Mouse (Mus musculus): ENCODE measurements around the gene Gemin5. TPM values are rescaled to one million over a fixed set of nuclear protein-coding genes. Genes with fewer than 3 reads are reported as not detected.
"Not testable (repeated sequence)": the region's sequence is repeated elsewhere in the genome, so short reads cannot be mapped to it uniquely, and the experiment has no call there.

Gene Gemin5
- total RNA-seq (2021), result 10 to 100 TPM; 21.1 to 32.0 TPM
- long read RNA-seq, experiment 1, full-length matches to known transcripts, result 2 of 19 reads
- long read RNA-seq, experiment 1, partial matches to known transcripts, result 10 of 19 reads
- long read RNA-seq, experiment 1, other reads (novel, unspliced or antisense), result 7 of 19 reads
- long read RNA-seq, experiment 2, full-length matches to known transcripts, result 4 of 14 reads
- long read RNA-seq, experiment 2, partial matches to known transcripts, result 6 of 14 reads
- long read RNA-seq, experiment 2, other reads (novel, unspliced or antisense), result 4 of 14 reads

- peak; percentile 87 to 91 for DNase-seq
These were observed at the start of gene Gemin5 for GRCm38 (mm10) chr11:58168167-58168915. TSS of gene Gemin5 (minus strand) at chr11:58168539.

- no peak for DNase-seq
These were observed 48.5 kb upstream of the Gemin5 start for GRCm38 (mm10) chr11:58216823-58217222.

- DNase-seq, result no peak
These were observed 47.5 kb upstream of the Gemin5 start for GRCm38 (mm10) chr11:58215814-58216213.

GRCm38 (mm10) chr11:58215049-58215430 lies 46.7 kb upstream of the Gemin5 start:
- not testable (repeated sequence) for DNase-seq

- DNase-seq, result peak; percentile 91 to 95
These were observed 46.2 kb upstream of the Gemin5 start for GRCm38 (mm10) chr11:58214391-58215048.

- no peak for DNase-seq
These were observed 45.5 kb upstream of the Gemin5 start for GRCm38 (mm10) chr11:58213673-58214342.

GRCm38 (mm10) chr11:58211682-58212067 lies 43.3 kb upstream of the Gemin5 start:
- no peak for DNase-seq

GRCm38 (mm10) chr11:58211062-58211681 lies 42.8 kb upstream of the Gemin5 start:
- no peak for DNase-seq

- DNase-seq, result no peak
These were observed 42.1 kb upstream of the Gemin5 start for GRCm38 (mm10) chr11:58210321-58210886.

- DNase-seq, result no peak
These were observed 32.7 kb upstream of the Gemin5 start for GRCm38 (mm10) chr11:58201052-58201451.

GRCm38 (mm10) chr11:58200226-58200625 lies 31.9 kb upstream of the Gemin5 start:
- no peak for DNase-seq

GRCm38 (mm10) chr11:58199229-58200037 lies 31.1 kb upstream of the Gemin5 start, which contains the start of the genes Igtp and Irgm2:
TSS of gene Igtp (plus strand) at chr11:58199556.
TSS of gene Irgm2 (plus strand) at chr11:58199618.
- DNase-seq, result peak; percentile 86 to 92

- DNase-seq, result no peak
These were observed 30.3 kb upstream of the Gemin5 start for GRCm38 (mm10) chr11:58198663-58199062.

GRCm38 (mm10) chr11:58193860-58194520 lies 25.7 kb upstream of the Gemin5 start:
- no peak for DNase-seq

GRCm38 (mm10) chr11:58193326-58193725 lies 25.0 kb upstream of the Gemin5 start:
- DNase-seq, result no peak

GRCm38 (mm10) chr11:58189675-58190074 lies 21.3 kb upstream of the Gemin5 start:
- no peak for DNase-seq

GRCm38 (mm10) chr11:58183579-58183978 lies 15.2 kb upstream of the Gemin5 start:
- no peak for DNase-seq

GRCm38 (mm10) chr11:58180756-58181155 lies 12.4 kb upstream of the Gemin5 start:
- DNase-seq, result no peak

GRCm38 (mm10) chr11:58179986-58180385 lies 11.6 kb upstream of the Gemin5 start:
- DNase-seq, result not testable (repeated sequence)

GRCm38 (mm10) chr11:58179563-58179962 lies 11.2 kb upstream of the Gemin5 start:
- DNase-seq, result peak; percentile 62 to 81

All from adrenal gland, postnatal 36 days (tissue).